Mouse (Mus musculus) E14TG2a.4 (cell line): ENCODE results near the gene Cracr2b.

ENCODE experiments used
- CTCF ChIP-seq: conservative IDR thresholded peaks from 2 replicates; pipeline ENCODE4 v1.5.1; 2014; ENCODE audit warnings: low read length
- NANOG ChIP-seq: IDR thresholded peaks from 2 replicates; pipeline ENCODE4 v1.6.1; 2014; ENCODE audit warnings: borderline replicate concordance, low read length, mixed read lengths
- POU5F1 ChIP-seq: IDR thresholded peaks from 2 replicates; pipeline ENCODE4 v1.6.1; 2014; ENCODE audit warnings: low read length, borderline replicate concordance

GRCm38 (mm10) chr7:141447110-141447991 lies 13.5 kb upstream of the Cracr2b start, which contains the start of gene Rplp2:
- TF ChIP-seq CTCF (no peak), NANOG (no peak), POU5F1 (no peak)
